Mouse (Mus musculus) kidney, postnatal 36 days (tissue): ENCODE results near the gene Slc24a1.

Experiments
- DNase-seq, 2 experiments: peaks; one replicate each; pipeline ENCODE4 v3.0.0; 2021 to 2022; ENCODE audit warnings: mixed read lengths in 2 of 2

Gene Slc24a1

GRCm38 (mm10) chr9:64951161-64951657 lies at the start of gene Slc24a1:
Gene Slc24a1 (minus strand): TSS chr9:64951607.
- DNase-seq, result no peak

GRCm38 (mm10) chr9:64995464-64995863 lies 44.1 kb upstream of the Slc24a1 start:
- DNase-seq, result peak in 1 of 2 experiments; percentile 12

- DNase-seq, result no peak
These were observed 38.9 kb upstream of the Slc24a1 start for GRCm38 (mm10) chr9:64990291-64990690.

DNA sequence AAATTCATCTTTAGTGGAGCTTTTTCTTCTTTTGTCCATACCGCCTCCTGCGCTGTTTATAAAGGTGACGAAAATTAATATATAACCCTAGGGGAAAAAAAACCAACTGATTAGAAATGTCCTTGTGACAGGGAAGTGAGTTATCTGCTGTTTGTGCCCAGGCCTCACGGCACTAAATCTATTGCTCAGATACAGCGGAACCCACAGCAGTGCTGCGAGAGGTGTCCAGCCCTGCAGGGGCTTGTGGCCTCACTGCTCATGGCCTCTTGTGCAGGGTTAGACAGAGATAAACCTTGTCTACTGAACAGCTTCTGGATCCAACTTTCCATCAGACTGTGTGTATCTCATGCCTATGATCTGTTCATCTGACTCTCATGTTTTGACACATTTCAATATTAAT lies 37.0 kb upstream of the Slc24a1 start:
- DNase-seq, result no peak

DNA sequence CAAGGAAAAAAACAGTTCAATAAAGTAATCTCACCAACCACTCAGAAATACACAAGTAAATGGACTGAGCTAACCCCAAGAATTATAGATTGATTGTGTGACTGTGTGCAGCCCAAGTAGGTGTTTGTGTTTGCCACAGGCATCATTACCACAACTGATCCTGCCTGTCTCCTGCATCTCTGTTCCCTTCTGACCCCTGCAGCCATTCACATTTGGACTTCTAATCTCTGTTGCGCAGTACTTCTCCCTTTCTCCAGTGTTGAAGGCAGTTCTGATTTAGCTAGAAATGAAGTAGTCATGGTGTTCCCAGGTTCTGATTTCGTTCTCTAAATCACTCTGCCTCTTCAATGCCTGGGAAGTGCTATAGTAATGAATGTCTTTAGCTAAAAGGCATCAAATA lies 36.2 kb upstream of the Slc24a1 start:
- no peak for DNase-seq

DNA sequence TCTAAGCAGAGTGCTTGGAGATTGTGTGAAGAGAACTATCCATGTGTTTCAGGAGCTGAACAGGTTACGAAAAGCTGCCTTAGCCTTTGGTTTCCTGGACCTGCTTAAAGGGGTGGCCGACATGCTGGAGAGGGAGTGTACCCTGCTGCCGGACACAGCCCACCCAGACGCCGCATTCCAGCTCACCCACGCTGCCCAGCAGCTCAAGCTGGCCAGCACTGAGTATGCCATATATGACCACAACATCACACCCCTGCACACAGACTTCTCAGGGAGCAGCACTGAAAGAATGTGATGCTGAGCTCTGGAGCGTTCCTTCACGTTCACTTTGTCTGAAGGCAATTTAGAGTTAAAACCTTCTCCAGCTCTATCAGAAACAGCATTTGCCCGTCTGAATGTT lies 34.4 kb upstream of the Slc24a1 start:
- DNase-seq, result no peak

DNA sequence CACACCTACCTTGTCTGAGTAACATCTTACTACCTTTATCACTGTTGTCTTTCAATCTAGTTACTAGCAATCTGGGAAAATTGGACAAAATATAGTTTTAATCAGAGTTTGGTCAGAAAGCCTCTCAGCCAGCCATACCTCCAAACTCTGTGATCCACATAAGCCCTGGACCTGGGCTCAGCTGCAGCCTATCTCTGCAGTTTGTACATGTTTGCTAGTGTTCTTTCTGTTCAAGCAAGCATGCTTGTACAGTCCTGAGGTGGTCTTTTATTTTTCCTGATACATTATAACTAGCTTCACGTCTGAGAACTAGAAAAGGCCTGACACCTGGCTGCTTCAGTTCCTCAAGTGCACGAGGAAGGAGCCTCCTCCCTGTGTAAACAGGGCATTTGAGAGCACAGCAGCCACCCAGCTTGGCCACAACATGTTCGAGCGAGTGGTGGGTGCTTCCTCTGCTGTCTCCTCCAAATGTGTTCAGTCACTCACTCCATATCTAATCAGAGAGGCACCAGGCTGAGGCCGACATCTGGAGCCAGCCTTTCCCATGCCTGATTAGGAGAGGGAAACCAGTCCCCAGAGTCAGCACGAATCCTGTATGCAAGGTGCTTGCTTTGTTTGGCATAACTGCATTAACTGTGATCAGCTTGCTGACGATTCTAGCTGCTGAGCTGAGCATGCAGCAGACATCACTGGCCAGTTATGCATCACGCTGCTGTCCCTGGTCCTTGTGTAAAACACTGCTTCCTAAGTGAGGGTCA lies 33.8 kb upstream of the Slc24a1 start:
- no peak for DNase-seq

GRCm38 (mm10) chr9:64981904-64982303 lies 30.5 kb upstream of the Slc24a1 start:
- no peak for DNase-seq

DNA sequence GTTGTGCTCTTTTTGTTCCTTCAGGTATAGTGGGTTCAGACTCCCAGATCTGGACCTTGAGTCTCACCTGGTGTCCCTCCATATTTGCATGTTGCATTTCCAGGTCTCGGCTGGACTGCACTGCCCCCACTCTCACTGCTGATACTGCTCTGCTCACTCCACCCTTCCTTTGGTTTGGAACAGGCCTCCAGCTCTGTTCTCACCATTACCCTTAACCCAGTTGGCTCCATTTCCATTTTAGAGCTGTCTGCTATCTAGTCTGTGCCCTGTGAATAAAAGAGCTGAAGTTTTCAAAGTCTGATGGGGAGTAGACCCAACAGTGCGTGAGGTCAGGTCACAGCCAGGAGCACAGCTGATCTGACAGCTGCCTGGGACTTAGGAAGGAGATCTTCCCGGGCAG lies 29.1 kb upstream of the Slc24a1 start:
- peak in 1 of 2 experiments; percentile 37 for DNase-seq

GRCm38 (mm10) chr9:64960978-64961320 lies 9.5 kb upstream of the Slc24a1 start:
- no peak for DNase-seq

DNA sequence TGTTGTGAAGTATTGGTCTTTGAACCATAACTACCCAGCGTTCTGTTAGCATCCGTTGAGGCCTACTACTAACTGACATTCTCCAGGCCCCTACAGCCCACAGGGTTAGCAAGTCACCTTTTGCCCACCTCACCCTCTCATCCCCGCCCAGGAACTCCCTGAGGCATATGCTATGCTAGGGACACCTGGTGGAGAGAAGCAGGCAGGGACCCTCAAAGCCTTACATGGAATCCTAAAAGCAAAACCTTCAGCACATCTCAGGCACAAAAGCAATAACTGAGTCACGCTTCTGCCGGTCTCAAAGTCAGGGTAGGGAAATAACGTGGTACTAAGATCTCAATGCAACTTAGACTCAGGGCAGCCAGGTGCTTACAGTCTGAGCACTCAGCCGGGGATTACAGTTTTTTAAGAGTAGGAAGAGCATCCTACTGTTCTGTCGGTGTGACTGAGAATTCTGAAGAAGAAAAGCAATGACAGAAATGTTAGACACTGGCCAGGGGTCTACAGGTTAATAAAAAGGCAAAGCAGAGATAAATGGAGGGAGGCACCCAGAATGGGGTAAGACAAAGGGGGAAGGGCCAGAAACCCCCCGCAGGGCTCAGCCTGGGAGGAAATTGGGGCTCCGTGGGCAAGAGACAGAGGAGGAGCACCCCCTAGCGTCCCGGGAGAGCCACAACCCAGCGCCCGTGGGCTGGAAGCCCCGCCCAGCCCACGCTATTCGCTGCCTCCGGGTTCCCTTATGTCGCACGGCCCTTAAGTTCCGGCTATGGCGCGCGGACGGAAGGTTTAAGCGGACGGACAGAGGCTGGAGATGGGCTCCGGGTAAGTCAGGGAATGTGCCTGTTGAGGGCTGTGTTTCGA lies 8.9 kb upstream of the Slc24a1 start, which contains the start of gene Ints14:
TSS of gene Ints14 (plus strand) at position 789 of the 861 bp plus-strand sequence.
- peak; percentile 95 to 97 for DNase-seq

DNA sequence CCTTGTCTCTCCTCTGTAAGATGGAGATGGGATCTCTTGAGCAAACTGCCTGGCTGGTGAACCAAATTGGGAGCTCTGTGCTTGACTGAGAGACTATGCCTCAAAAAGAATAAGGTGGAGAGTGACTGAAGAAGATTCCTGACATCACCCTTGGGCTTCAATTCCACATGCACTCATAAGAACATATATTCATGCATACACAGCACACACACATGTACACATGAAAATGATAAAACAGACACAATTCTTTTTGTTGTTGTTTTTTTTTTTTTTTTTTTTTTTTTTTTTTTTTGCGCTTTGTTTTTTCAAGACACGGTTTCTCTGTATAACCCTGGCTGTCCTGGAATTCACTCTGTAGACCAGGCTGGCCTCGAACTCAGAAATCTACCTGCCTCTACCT lies 5.9 kb upstream of the Slc24a1 start:
- no peak for DNase-seq

DNA sequence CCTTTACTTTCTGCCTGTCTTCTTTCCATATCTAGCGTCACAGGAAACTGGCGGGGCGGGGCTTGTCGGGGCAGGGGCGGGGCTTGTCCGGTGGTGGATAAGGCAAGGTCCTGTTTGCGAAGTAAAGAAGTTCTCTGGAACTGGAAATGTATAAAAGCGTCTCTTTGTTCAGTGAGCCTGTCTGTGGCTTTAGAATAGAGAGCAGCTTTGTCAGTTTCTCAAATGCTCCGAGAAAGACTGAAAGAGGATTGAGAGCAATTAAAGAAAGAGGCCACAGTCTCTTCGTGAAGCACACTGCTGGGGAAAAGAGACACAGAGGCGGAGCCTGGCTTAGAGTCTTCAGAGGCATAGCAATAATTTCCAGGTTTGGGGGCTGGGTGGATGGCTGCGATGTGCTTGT lies 4.9 kb upstream of the Slc24a1 start:
- peak; percentile 5 to 68 for DNase-seq

DNA sequence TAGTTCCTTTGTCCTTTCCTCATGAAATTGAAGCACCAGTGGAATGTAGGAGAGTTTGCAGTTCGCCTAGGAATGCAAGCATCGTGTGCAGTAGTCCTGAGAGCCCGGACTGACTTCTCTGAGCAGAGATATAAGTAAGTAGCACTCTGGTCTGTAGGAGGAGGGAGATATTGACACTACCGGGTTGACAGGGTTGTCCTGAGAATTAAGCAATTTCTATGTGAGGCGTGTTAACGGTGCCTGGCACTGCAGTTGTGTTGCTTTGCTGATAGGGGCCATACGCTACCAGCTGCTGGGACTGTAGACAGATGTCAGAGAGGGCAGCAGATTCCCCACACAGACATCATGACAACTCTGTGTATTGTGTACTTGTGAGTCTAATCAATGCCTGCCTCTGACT lies 1.8 kb upstream of the Slc24a1 start:
- DNase-seq, result no peak

DNA sequence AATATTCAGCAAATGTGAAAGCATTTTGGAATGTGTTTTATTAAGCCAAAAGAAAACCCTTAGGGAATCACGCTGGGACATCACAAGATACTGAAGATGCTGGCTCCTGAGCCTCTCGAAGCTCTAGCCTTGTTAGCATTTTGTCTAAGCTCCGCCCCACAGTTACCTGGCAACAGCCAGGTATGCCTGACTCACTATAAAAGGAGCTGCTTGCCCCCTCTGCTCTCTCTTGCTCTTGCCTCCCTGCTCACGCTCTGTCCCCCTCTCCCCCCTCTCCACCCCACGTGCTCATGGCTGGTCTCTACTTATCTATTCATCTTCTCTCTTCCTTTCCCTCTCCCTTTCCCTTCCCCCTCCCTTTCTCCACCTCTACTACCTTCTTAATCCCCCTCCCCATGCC lies 648 bp upstream of the Slc24a1 start:
- no peak for DNase-seq

DNA sequence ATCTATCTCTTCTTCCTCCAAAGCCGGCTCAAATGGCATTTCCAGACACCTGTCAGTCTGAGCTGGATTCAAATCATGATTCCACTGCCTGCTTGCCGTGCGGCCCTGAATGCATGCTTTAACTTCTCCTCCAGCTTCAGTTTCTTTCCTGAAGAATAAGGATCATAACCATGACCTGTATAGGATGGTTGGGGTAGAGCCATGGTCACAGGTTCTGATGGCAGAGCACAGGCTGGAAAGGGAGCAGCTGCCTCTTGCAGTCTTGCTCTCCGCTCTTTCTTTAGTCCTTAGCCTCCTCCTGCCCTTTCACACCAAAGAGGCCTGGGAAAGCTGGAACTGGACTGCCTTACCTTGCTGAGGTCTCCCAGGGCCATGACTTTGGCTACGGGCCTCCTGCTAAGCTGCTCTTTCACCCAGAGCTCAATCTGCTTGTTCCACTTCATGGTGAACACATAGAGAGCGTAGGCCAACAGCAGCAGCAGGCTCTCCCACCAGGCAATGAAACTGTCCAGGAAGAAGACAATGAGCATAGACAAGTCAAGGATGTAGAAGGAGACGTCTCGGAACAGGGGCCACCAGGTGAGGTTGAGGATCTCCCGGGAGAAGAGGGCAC lies 3.8 kb downstream of the Slc24a1 start:
- DNase-seq, result no peak

GRCm38 (mm10) chr9:64943997-64944396 lies 7.4 kb downstream of the Slc24a1 start:
- no peak for DNase-seq

DNA sequence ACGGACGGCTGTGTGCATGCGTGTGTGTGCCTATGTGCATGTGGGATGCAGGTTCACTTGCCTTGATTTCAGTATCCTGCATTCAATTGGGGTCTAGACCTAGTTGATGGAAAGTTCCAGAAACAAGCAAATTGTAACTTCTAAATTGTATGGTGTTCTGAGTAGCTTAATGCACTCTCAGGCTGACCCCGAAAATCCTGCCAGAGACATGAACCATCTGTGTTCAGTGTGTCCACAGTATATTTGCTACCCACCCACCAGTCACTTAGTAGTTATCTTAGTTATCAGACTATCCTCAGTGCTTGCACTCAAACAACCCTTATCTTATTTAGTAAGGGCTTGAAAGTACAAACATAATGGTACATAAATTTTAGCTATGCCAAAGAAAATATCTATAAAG lies 9.8 kb downstream of the Slc24a1 start:
- DNase-seq, result no peak

- no peak for DNase-seq
These were observed 10.6 kb downstream of the Slc24a1 start for GRCm38 (mm10) chr9:64940731-64941346.

- no peak for DNase-seq
These were observed 11.6 kb downstream of the Slc24a1 start for GRCm38 (mm10) chr9:64939790-64940189.

GRCm38 (mm10) chr9:64939281-64939680 lies 12.1 kb downstream of the Slc24a1 start:
- DNase-seq, result no peak

DNA sequence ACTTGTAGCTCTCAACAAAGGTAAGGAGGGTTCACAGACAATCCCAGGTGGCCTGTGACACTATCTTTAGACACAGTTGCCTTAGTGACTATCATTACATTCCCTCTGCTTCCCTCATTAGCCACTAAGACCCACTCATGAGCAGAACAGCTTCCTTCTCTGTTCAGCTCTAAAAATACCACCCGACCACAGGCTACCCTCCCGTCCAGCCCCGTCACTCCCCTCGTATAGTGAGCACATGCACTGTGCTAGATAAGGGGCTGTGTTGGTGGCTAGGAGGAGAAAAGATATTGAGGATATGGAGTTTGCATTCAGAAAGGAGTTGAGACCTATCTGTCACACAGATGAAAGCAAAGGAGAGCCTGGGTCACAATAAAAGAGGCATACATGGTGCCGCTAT lies 12.9 kb downstream of the Slc24a1 start:
- DNase-seq, result no peak

GRCm38 (mm10) chr9:64937491-64937890 lies 13.9 kb downstream of the Slc24a1 start:
- no peak for DNase-seq
